ENCODE assay signal across 11 mouse cellular contexts in genomic region chr2:179687243-179687681, GRCm38 (mm10).
A peak's percentile ranks its signal among the peaks of the same experiment; 100 is the strongest.
DNase-seq lines count a peak whose midpoint lies in the region; ATAC-seq and TF ChIP-seq lines count a peak whose summit lies in the region.
"Had no signal": no experiment of that assay in that cellular context is flagged by ENCODE, and none has a peak within 500 bp of the region (broad histone marks: within the 10 kb centered on the region; RNA-seq: fewer than 3 reads in every experiment).

No protein-coding gene starts in this region.

- H3K27me3 ChIP-seq in kidney, embryonic 16.5 days (ENCODE audit: insufficient read depth, low read length): no peaks in the 10 kb centered on the region
- H3K27me3 ChIP-seq in lung, embryonic 15.5 days: no peaks in the 10 kb centered on the region
- no peaks in the 10 kb centered on the region for H3K27me3 ChIP-seq in midbrain, postnatal 0 days (ENCODE audit: insufficient read depth, low read length)
- no peaks in the 10 kb centered on the region for H3K27me3 ChIP-seq in liver, embryonic 11.5 days (replicated peaks; ENCODE audit: control insufficient read depth, insufficient read depth, low read length)

- 12% methylated on average over 12 of the region's 12 CpGs for WGBS in kidney, embryonic 16.5 days
- 20% methylated on average over 12 of the region's 12 CpGs for WGBS in lung, embryonic 15.5 days
- 19% methylated on average over 12 of the region's 12 CpGs for WGBS in midbrain, postnatal 0 days
- WGBS in liver, embryonic 11.5 days: 49% methylated on average over 12 of the region's 12 CpGs

- no peaks in the 10 kb centered on the region for H3K36me3 ChIP-seq in kidney, embryonic 16.5 days (ENCODE audit: insufficient read depth, low read length)
- no peaks in the 10 kb centered on the region for H3K36me3 ChIP-seq in lung, embryonic 15.5 days
- H3K36me3 ChIP-seq in midbrain, postnatal 0 days (ENCODE audit: insufficient read depth, low read length): no peaks in the 10 kb centered on the region
- no peaks in the 10 kb centered on the region for H3K36me3 ChIP-seq in liver, embryonic 11.5 days (ENCODE audit: control insufficient read depth, insufficient read depth, low read length)

- 0 out of 2 replicates have a peak, but pooled peaks cover 4% of the 10 kb centered on the region for H3K4me1 ChIP-seq in kidney, embryonic 16.5 days (ENCODE audit: insufficient read depth, low read length)
- peaks cover 16% of the 10 kb centered on the region; the same call in 1 of the 2 replicates for H3K4me1 ChIP-seq in lung, embryonic 15.5 days
- H3K4me1 ChIP-seq in midbrain, postnatal 0 days (ENCODE audit: insufficient read depth, low read length): peaks cover 7% of the 10 kb centered on the region; the same call in 1 of the 2 replicates
- H3K4me1 ChIP-seq in liver, embryonic 11.5 days (replicated peaks; ENCODE audit: control insufficient read depth, insufficient read depth, low read length): no peaks in the 10 kb centered on the region

- no peak for TF ChIP-seq CTCF in midbrain, postnatal 0 days (IDR thresholded peaks at IDR 0.05)

- peak; percentile 20 for DNase-seq in embryo, embryonic 10 days (ENCODE audit: low spot score)
- no peak for DNase-seq in embryo, embryonic 10.5 days (ENCODE audit: low spot score)
- DNase-seq in kidney, adult 8-10 months: no peak
- DNase-seq in midbrain, postnatal 0 days (ENCODE audit: low spot score): no peak
- DNase-seq in adipocyte (ENCODE audit: low spot score): no peak
- DNase-seq in liver, embryonic 11.5 days (ENCODE audit: low spot score): no peak
- DNase-seq: adrenal gland, postnatal 14 days had no signal

- 0 out of 2 replicates have a peak, but pooled peaks have one; percentile 30 for ATAC-seq in kidney, embryonic 16.5 days (ENCODE audit: low FRiP score, low TSS enrichment)
- ATAC-seq in lung, embryonic 15.5 days (ENCODE audit: borderline replicate concordance, extremely low read depth, low FRiP score, low TSS enrichment): peak; percentile 41; the same call in 1 of the 2 replicates
- ATAC-seq in midbrain, postnatal 0 days (ENCODE audit: low FRiP score): no peak
- no peak for ATAC-seq in liver, embryonic 11.5 days (replicated peaks; ENCODE audit: low FRiP score)
- ATAC-seq: intestine, embryonic 16.5 days had no signal

- H3K9ac ChIP-seq in kidney, embryonic 16.5 days (replicated peaks; ENCODE audit: low read length): no peak overlapping the region
- H3K9ac ChIP-seq in lung, embryonic 15.5 days: no peak overlapping the region
- H3K9ac ChIP-seq in midbrain, postnatal 0 days (replicated peaks; ENCODE audit: low read length, poor library complexity, severe bottlenecking): no peak overlapping the region
- no peak overlapping the region for H3K9ac ChIP-seq in liver, embryonic 11.5 days (ENCODE audit: low read depth, low read length)

- H3K9me3 ChIP-seq in kidney, embryonic 16.5 days (ENCODE audit: low read length): no peaks in the 10 kb centered on the region
- H3K9me3 ChIP-seq in lung, embryonic 15.5 days: no peaks in the 10 kb centered on the region
- no peaks in the 10 kb centered on the region for H3K9me3 ChIP-seq in midbrain, postnatal 0 days (ENCODE audit: low read length)
- no peaks in the 10 kb centered on the region for H3K9me3 ChIP-seq in liver, embryonic 11.5 days (ENCODE audit: control insufficient read depth, low read length)

- no peak overlapping the region for H3K4me3 ChIP-seq in kidney, embryonic 16.5 days (ENCODE audit: low read length)
- H3K4me3 ChIP-seq in lung, embryonic 15.5 days: no peak overlapping the region
- H3K4me3 ChIP-seq in midbrain, postnatal 0 days (ENCODE audit: low read depth, low read length): no peak overlapping the region
- no peak overlapping the region for H3K4me3 ChIP-seq in liver, embryonic 11.5 days (ENCODE audit: low read depth, low read length)

- no peak overlapping the region for H3K4me2 ChIP-seq in kidney, embryonic 16.5 days (replicated peaks; ENCODE audit: low read depth, low read length)
- no peak overlapping the region for H3K4me2 ChIP-seq in lung, embryonic 15.5 days
- no peak overlapping the region for H3K4me2 ChIP-seq in midbrain, postnatal 0 days (ENCODE audit: low read depth, low read length, poor library complexity, severe bottlenecking)
- H3K4me2 ChIP-seq in liver, embryonic 11.5 days: no peak overlapping the region

- no peak overlapping the region for H3K27ac ChIP-seq in kidney, embryonic 16.5 days (ENCODE audit: low read length)
- H3K27ac ChIP-seq in lung, embryonic 15.5 days: no peak overlapping the region
- 0 out of 2 replicates have a peak overlapping the region, but pooled peaks have one; percentile 0 for H3K27ac ChIP-seq in midbrain, postnatal 0 days (ENCODE audit: low read depth, low read length)
- H3K27ac ChIP-seq in liver, embryonic 11.5 days (ENCODE audit: low read depth, low read length): no peak overlapping the region
- H3K27ac ChIP-seq: stomach, postnatal 0 days had no signal

Comparison
In these comparisons a context has a peak if more than half of its experiments do, and no peak if none do; other contexts are left out.
1. ATAC-seq: peak in kidney, embryonic 16.5 days (single experiment) and lung, embryonic 15.5 days (single experiment); none in midbrain, postnatal 0 days (single experiment) and liver, embryonic 11.5 days (single experiment).